Mouse (Mus musculus): Measurements from ENCODE around the gene Ppp1r12a. TPM values are rescaled to one million over a fixed set of nuclear protein-coding genes. Genes with fewer than 3 reads are reported as not detected.
"Not testable (repeated sequence)": the region's sequence is repeated elsewhere in the genome, so short reads cannot be mapped to it uniquely, and the experiment has no call there.

Ppp1r12a gene
- total RNA-seq, 2 experiments from 2014 or later, result 48.7 to 65.4 TPM

- no peak for DNase-seq
Measured at GRCm38 (mm10) chr10:108202126-108202525, 40.1 kb downstream of the Ppp1r12a start.

- DNase-seq, result no peak
Measured at GRCm38 (mm10) chr10:108203440-108203839, 41.4 kb downstream of the Ppp1r12a start.

- no peak for DNase-seq
Measured at GRCm38 (mm10) chr10:108209396-108209795, 47.4 kb downstream of the Ppp1r12a start.

GRCm38 (mm10) chr10:108224413-108224812 is 62.4 kb downstream of the Ppp1r12a start:
- no peak for DNase-seq

- no peak for DNase-seq
Measured at GRCm38 (mm10) chr10:108237049-108237448, 75.1 kb downstream of the Ppp1r12a start.

- no peak for DNase-seq
Measured at GRCm38 (mm10) chr10:108239061-108239460, 77.1 kb downstream of the Ppp1r12a start.

GRCm38 (mm10) chr10:108250710-108251109 is 88.7 kb downstream of the Ppp1r12a start:
- DNase-seq, result no peak

GRCm38 (mm10) chr10:108251181-108251580 is 89.2 kb downstream of the Ppp1r12a start:
- no peak for DNase-seq

- no peak for DNase-seq
Measured at GRCm38 (mm10) chr10:108255812-108256376, 93.9 kb downstream of the Ppp1r12a start.

- DNase-seq, result no peak
Measured at GRCm38 (mm10) chr10:108260931-108261330, 98.9 kb downstream of the Ppp1r12a start.

- DNase-seq, result no peak
Measured at GRCm38 (mm10) chr10:108264641-108265040, 102.6 kb downstream of the Ppp1r12a start.

- DNase-seq, result no peak
Measured at GRCm38 (mm10) chr10:108271201-108271600, 109.2 kb downstream of the Ppp1r12a start.

GRCm38 (mm10) chr10:108276678-108277077 is 114.7 kb downstream of the Ppp1r12a start:
- no peak for DNase-seq

- DNase-seq, result no peak
Measured at GRCm38 (mm10) chr10:108277198-108277597, 115.2 kb downstream of the Ppp1r12a start.

- not testable (repeated sequence) for DNase-seq
Measured at GRCm38 (mm10) chr10:108281099-108281498, 119.1 kb downstream of the Ppp1r12a start.

- DNase-seq, result no peak
Measured at GRCm38 (mm10) chr10:108282351-108282750, 120.4 kb downstream of the Ppp1r12a start.

GRCm38 (mm10) chr10:108283418-108283817 is 121.4 kb downstream of the Ppp1r12a start:
- DNase-seq, result no peak

- no peak for DNase-seq
Measured at GRCm38 (mm10) chr10:108283837-108284236, 121.8 kb downstream of the Ppp1r12a start.

- DNase-seq, result no peak
Measured at GRCm38 (mm10) chr10:108284445-108284844, 122.5 kb downstream of the Ppp1r12a start.

GRCm38 (mm10) chr10:108284977-108285376 is 123.0 kb downstream of the Ppp1r12a start:
- DNase-seq, result no peak

- no peak for DNase-seq
Measured at GRCm38 (mm10) chr10:108286658-108287437, 124.9 kb downstream of the Ppp1r12a start.

- no peak for DNase-seq
Measured at GRCm38 (mm10) chr10:108287438-108287801, 125.4 kb downstream of the Ppp1r12a start.

- DNase-seq, result no peak
Measured at GRCm38 (mm10) chr10:108290046-108290445, 128.1 kb downstream of the Ppp1r12a start.

Measured in gastrocnemius, postnatal 10 days (tissue).